Mouse (Mus musculus): ENCODE results near the gene Suv39h1.
A peak's percentile ranks its signal among the peaks of the same experiment; 100 is the strongest.

Suv39h1 gene

GRCm38 (mm10) chrX:8024795-8025194 lies 49.8 kb downstream of the Suv39h1 start:
- no peak for DNase-seq

DNA sequence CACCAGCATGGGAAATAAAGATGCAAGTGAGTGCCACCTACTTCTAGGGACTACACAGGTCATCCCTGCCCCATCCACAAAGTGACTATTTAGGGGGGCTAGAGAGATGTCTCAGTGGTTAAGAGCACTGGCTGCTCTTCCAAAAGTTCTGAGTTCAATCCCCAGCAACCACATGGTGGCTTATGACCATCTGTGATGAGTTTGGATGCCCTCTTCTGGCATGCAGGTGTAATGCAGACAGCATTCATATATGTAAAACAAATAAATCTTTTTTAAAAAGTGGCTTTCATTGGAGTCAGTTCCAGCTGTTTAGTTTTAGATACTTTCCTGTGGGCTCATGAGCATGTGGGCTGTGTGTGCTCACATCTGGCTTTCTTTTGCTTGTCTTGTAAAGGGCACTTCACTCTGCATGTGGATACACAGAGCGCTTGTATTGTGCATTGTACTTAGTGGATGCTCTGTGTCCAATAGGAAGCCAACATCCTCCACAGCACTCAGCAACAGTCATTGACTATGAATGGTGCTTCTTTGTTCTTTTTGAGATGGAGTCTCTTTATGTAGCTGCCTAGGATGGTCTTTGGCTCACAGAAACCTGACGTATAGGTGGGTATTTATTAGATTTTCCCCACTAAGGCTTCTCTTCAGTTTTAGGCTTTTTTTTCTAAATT lies 54.3 kb downstream of the Suv39h1 start:
- peak; percentile 45 for DNase-seq

DNA sequence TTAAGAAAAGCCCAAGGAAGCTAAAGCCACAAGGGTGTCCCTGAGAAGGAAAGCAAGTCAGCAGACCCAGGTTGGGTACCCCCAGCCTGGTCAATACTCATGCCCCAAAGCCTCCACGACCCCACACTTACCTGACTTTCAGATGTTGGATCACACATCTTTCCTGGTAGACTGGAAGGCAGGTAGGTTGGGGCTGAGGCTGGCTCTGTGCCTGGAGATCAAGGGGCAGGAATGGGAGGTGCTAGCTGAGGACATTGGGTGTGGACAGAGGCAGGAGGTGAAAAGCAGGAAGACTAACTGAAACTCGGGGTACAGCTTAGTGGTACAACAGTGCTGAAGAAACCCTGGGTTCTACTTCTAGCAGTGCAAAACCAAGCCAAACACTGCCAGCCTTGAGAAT lies 56.3 kb downstream of the Suv39h1 start, which contains the start of gene Glod5:
Gene Glod5, minus strand, starts transcription at position 207 of the 400 bp plus-strand sequence.
- DNase-seq: no peak

DNA sequence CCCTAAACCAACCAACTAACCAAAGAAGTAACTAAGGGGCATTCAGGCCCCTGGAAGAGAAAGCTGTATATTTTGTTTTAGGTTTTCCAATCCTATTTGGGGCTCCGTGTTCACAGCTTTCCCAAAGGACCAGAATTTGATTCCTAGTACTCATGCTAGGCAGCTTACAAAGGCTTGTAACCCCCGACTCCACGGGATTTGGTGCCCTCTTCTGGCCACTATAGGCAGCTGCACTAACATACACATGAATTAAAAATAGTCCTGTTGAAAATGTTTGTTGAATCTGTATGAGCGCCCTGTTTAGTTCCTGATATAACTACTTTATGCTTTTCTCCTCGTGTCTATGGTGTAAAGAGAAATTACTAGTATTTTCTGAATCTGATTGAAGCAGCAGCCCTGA lies 57.4 kb downstream of the Suv39h1 start:
- peak; percentile 53 for DNase-seq

GRCm38 (mm10) chrX:8015675-8016074 lies 58.9 kb downstream of the Suv39h1 start:
- peak; percentile 23 for DNase-seq

DNA sequence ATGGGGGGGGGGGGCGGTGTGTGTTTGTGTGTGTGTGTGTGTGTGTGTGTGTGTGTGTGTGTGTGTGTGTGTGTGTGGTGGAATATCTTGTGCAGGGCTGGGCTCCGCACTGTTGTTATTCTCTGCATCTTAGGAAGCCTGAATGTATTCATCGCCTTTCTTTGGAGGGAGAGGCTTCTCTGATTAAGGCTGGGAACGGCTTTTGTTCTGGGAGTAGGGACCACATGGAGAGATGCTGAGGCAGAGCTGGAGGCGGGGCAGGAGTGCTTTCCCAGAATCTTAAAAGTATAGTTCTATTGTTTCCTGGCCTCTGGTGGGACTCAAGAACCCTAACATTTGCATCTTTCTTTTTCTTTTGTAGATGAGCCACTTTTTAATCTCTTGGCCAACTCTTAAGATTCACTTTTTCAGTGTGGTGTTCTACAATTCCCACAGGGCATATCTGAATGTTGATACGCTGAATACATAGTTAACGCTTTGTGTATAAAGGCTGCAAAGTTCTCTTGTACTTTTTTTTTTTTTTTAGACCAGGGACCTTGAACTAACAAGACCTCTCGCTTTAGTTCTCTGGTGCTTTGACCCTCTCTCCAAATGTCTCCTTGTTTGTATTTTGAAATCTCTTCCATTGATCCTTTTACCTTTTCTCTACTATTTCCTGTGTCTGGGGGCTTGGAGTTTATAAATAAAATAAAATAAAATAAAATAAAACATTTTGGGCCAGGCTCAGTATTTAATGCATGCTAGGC lies 60.8 kb downstream of the Suv39h1 start:
- no peak for DNase-seq

DNA sequence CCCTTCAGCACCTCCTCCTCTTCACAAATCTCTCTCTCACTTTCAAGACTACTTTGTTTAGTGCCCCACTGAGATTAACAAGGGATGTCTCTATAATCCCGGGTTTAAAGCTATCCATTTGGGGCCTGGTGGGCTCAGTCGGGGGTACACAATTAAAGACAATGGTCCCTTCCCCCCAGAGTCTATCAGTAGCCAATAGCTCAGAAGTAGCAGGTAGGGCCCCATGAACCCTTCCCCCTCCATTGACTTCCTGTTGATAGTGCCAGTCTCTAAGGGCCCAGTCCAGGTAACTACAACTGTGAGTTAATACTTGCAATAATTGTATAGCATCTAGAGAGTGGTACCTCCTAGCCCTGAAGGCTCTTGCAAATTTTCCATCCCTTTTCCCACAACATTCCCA lies 61.4 kb downstream of the Suv39h1 start:
- no peak for DNase-seq
